Mouse (Mus musculus) intestine, embryonic 14.5 days (tissue): ENCODE data around the gene Luzp2. TPM values are rescaled to one million over a fixed set of nuclear protein-coding genes. Genes with fewer than 3 reads are reported as not detected.
A peak's percentile ranks its signal among the peaks of the same experiment; 100 is the strongest.

Experiments
- ATAC-seq: fragments of 200-750 bp; cut with Nextera tagmentation; replicated peaks from 2 replicates; pipeline ENCODE4 v1.8.0; 2017; ENCODE audit warnings: low read depth, moderate number of reproducible peaks, moderate TSS enrichment, moderate library complexity; ENCODE audit not compliant: low FRiP score, low TSS enrichment
- DNase-seq: peaks from one replicate; pipeline ENCODE4 v3.0.0-alpha.2; 2018; ENCODE audit warnings: low spot score
- H3K27ac ChIP-seq: fragments of 300-500 bp; sonication (generic); 2 replicates; pipeline ENCODE4 v1.5.1; 2014; ENCODE audit warnings: low read depth, mild to moderate bottlenecking, control low read depth
- H3K27me3 ChIP-seq: fragments of 300-500 bp; sonication (generic); replicated peaks from 2 replicates; pipeline ENCODE4 v1.6.1; 2014; ENCODE audit warnings: low read length, control low read depth; ENCODE audit not compliant: control insufficient read depth, insufficient read depth
- H3K36me3 ChIP-seq: fragments of 300-500 bp; sonication (generic); 2 replicates; pipeline ENCODE4 v1.6.1; 2014; ENCODE audit warnings: low read length, control low read depth; ENCODE audit not compliant: control insufficient read depth, insufficient read depth
- H3K4me1 ChIP-seq: fragments of 300-500 bp; sonication (generic); replicated peaks from 2 replicates; pipeline ENCODE4 v1.6.1; 2014; ENCODE audit warnings: low read length, control low read depth, mixed read lengths; ENCODE audit not compliant: control insufficient read depth, insufficient read depth
- H3K4me2 ChIP-seq: fragments of 300-500 bp; sonication (generic); 2 replicates; pipeline ENCODE4 v1.6.1; 2014; ENCODE audit warnings: low read length
- H3K4me3 ChIP-seq: fragments of 300-500 bp; sonication (generic); 2 replicates; pipeline ENCODE4 v1.5.1; 2014; ENCODE audit warnings: low read depth, low read length, control low read depth, mixed read lengths
- H3K9ac ChIP-seq: fragments of 300-500 bp; sonication (generic); 2 replicates; pipeline ENCODE4 v1.6.1; 2014; ENCODE audit warnings: mild to moderate bottlenecking, low read length
- H3K9me3 ChIP-seq: fragments of 300-500 bp; sonication (generic); 2 replicates; pipeline ENCODE4 v1.6.1; 2016; ENCODE audit warnings: low read length, control low read depth; ENCODE audit not compliant: control insufficient read depth
- WGBS: fragments of 180-500 bp; shearing (Covaris S2); extraction: QIAGEN DNeasy Blood & Tissue Kit; methylation state at CpG from one replicate; pipeline ENCODE4 v1.1.7; 2014; 5-methylcytosine and 5-hydroxymethylcytosine counted together
- polyA plus RNA-seq: library from polyadenylated mRNA; unstranded; fragments of >200 nt; fragmentation: Nextera tagmentation; extraction: Ambion mirVana; gene quantifications from 2 replicates; pipeline ENCODE4 v1.2.1, GENCODE M21; 2014

The Luzp2 gene
- 0.43 and 0.78 TPM in 2 replicates for polyA plus RNA-seq

DNA sequence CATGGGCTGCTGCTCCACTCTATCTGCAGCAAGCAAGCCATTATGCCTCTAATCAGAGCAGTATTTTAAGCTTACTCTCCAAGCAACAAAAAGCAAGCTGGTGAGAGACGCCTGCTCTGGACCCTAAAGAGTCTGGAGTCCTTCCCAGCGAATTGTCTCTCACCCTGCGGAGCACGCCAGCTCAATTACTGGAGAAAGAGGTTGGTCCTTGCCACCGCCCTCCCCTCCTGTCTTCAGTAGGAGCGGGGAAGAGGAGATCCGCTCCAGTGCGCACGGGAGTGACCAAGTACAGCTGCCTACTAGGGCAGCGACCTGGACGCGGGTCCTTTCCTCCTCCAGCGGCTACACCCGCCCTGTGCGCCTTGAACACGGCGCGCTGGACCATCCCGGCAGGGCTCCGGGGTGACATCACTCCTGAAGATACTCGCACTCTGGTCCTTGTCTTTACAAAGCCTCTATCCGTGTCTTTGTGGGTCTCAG lies at the start of gene Luzp2:
TSS of gene Luzp2 (plus strand) at position 127 of the 480 bp plus-strand sequence.
- Histone ChIP-seq H3K4me3 (peak within 1 kb of the TSS; percentile 38), H3K4me1 (no peaks in the 10 kb centered on the region), H3K4me2 (peak within 1 kb of the TSS; percentile 66), H3K9ac (peak within 1 kb of the TSS; percentile 20; the same call in 1 of the 2 replicates), H3K9me3 (no peaks in the 10 kb centered on the region), H3K27ac (no peak within 1 kb of the TSS), H3K36me3 (no peaks in the 10 kb centered on the region), H3K27me3 (peaks cover 14% of the 10 kb centered on the region; the same call in 1 of the 2 replicates)
- peak; percentile 74; the same call in 1 of the 2 replicates for ATAC-seq
- under 1% methylated on average over 22 of the region's 22 CpGs for WGBS
- peak; percentile 67 for DNase-seq

DNA sequence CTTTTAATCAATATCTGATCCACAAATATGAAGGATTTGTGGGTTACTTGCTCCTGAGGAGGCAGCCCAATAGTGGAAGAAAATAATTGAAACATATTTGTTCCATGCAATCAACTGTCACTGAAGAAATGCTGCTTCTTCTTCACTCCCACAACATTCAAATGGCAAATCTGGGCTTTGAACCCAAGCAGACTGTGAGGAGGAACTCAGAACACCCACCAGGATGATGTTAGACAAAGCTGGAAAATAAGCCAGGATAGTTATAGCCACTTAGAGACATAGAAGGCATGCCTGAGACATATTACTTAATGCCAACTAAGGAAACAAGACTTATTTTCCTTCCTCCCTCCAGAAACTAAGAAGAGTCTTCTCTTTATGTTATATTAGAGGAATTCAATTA lies 47.8 kb upstream of the Luzp2 start:
- Histone ChIP-seq H3K4me1 (no peaks in the 10 kb centered on the region), H3K4me2 (no peak overlapping the region), H3K27me3 (no peaks in the 10 kb centered on the region), H3K9me3 (no peaks in the 10 kb centered on the region), H3K9ac (no peak overlapping the region), H3K4me3 (no peak overlapping the region), H3K27ac (no peak overlapping the region), H3K36me3 (no peaks in the 10 kb centered on the region)
- DNase-seq, result no peak
- ATAC-seq, result no peak

DNA sequence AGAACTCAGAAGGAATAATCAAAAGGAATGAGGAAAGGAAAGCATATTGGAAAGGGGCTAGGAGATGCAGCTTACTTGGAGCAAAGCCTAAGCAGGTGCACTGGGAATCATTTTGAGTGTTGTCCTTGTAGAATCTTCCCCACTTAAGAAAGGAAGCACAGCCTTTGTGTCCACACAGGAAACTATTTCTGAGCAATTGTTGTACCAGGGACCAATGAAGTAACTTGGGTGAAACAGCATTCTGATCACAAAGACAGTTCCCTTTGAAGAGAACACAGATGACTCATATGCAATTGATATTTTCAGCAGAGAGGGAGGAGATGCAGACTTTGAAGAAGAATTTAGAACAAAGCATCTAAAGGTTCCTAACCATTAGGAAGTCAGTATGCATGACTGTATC lies 16.7 kb upstream of the Luzp2 start:
- no peak overlapping the region for H3K9ac ChIP-seq
- no peak overlapping the region for H3K4me3 ChIP-seq
- no peaks in the 10 kb centered on the region for H3K27me3 ChIP-seq
- no peak overlapping the region for H3K4me2 ChIP-seq
- ATAC-seq, result no peak
- H3K36me3 ChIP-seq, result no peaks in the 10 kb centered on the region
- no peak for DNase-seq
- no peaks in the 10 kb centered on the region for H3K4me1 ChIP-seq
- H3K27ac ChIP-seq, result no peak overlapping the region
- H3K9me3 ChIP-seq, result no peaks in the 10 kb centered on the region

DNA sequence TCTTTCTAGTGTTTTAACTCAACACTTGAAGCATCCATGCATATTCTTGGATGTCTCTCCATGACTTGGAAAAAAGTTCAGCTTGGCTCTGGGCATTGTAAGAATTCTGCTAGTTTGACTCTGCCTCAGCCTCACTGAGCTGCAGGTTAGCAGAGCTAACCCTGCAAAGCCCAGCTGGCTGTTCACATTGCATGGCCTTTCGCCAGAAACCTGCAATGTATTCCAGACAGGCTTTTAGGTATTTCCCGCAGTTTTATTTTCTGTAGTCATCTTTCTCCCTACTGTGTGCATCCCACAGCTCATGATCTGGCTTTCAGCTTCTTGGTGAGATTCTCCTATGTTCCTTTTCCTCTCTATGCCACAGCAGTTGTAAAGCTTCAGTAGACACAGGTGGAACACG lies 6.5 kb upstream of the Luzp2 start:
- WGBS, result 86% methylated on average over 3 of the region's 3 CpGs
- Histone ChIP-seq H3K9me3 (no peaks in the 10 kb centered on the region), H3K27ac (no peak overlapping the region), H3K27me3 (no peaks in the 10 kb centered on the region), H3K9ac (no peak overlapping the region), H3K4me3 (no peak overlapping the region), H3K4me1 (no peaks in the 10 kb centered on the region), H3K4me2 (no peak overlapping the region), H3K36me3 (no peaks in the 10 kb centered on the region)
- DNase-seq (no peak), ATAC-seq (no peak)

DNA sequence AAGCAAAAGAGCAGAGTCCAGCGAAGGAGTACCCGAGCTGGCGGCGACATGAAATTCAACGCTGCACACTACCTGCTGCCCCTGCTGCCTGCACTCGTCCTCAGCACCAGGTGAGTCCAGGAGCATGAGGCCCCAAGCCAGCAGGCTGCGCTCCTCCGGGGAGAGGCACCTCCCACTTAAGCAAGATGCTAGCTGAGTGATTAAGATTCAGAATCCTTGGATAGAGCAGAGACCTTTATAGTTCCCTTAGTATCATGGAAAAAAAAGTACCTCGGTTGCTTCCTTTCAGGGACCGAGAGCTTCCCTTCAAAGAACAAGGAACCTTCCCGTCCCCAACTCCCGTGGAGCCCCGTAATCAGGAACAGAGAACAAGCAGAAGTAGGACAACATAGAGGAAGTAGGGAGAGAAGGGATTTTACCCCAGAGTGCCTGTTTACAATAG lies 634 bp downstream of the Luzp2 start:
- H3K27ac ChIP-seq, result no peak overlapping the region
- ATAC-seq (peak; percentile 47; the same call in 1 of the 2 replicates), DNase-seq (no peak)
- 8% methylated on average over 13 of the region's 13 CpGs for WGBS
- H3K4me2 ChIP-seq, result peak overlapping the region; percentile 66
- no peaks in the 10 kb centered on the region for H3K9me3 ChIP-seq
- H3K9ac ChIP-seq, result peak overlapping the region; percentile 20; the same call in 1 of the 2 replicates
- H3K36me3 ChIP-seq, result no peaks in the 10 kb centered on the region
- peaks cover 14% of the 10 kb centered on the region; the same call in 1 of the 2 replicates for H3K27me3 ChIP-seq
- H3K4me3 ChIP-seq, result peak overlapping the region; percentile 38
- no peaks in the 10 kb centered on the region for H3K4me1 ChIP-seq

DNA sequence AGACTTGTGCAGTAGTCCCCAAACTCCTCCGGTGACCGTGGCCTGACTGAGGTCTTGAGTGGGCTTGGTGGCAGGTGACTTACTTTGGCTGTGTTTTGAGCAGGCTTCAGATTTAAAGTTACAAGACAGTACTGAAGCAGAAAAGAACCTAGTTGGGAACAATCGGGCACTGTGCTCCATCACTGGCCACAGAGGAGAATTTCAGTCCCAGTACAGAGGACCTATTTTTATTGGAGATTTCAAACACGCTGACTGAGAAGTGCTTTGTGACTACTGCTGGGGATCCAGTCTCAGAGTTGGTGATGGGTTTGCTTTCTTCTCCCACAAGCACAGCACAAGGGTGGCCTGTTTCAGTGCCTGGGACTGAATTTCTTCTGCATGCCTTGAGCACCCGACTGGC lies 1.1 kb downstream of the Luzp2 start:
- ATAC-seq (no peak), DNase-seq (no peak)
- H3K27ac ChIP-seq, result no peak overlapping the region
- no peak overlapping the region for H3K9ac ChIP-seq
- peaks cover 14% of the 10 kb centered on the region; the same call in 1 of the 2 replicates for H3K27me3 ChIP-seq
- 64% methylated on average over 5 of the region's 5 CpGs for WGBS
- no peaks in the 10 kb centered on the region for H3K9me3 ChIP-seq
- H3K36me3 ChIP-seq, result no peaks in the 10 kb centered on the region
- no peak overlapping the region for H3K4me3 ChIP-seq
- no peak overlapping the region; the same call in 1 of the 2 replicates for H3K4me2 ChIP-seq
- no peaks in the 10 kb centered on the region for H3K4me1 ChIP-seq

DNA sequence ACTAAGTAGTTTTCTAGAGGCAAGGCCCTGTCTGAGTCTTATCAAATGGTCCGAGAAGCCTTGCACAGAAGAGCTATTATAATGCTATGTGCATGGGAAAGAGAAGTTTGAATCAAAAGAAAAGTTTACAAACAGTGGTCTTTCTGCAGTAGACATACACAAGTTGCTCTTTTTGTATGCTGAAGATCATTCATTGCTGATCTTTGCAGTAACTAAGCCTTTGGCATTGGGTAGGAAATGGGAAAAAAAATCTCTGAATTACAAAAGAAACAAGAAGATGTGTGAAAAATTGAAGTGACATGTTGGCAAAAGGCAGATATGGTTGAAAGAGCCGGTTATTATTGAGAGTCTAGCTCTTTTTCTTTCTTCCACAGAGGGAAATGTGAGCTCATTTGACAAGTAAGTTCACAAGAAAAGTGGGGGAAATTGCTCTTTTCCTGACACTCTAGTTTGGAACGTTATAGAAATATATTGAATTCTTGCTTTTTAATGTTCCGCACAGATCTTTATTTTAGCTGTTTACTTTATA lies 7.6 kb downstream of the Luzp2 start:
- Histone ChIP-seq H3K9me3 (no peaks in the 10 kb centered on the region), H3K4me1 (no peaks in the 10 kb centered on the region), H3K9ac (no peak overlapping the region), H3K36me3 (no peaks in the 10 kb centered on the region), H3K27me3 (no peaks in the 10 kb centered on the region), H3K27ac (no peak overlapping the region), H3K4me2 (no peak overlapping the region), H3K4me3 (no peak overlapping the region)
- no peak for ATAC-seq
- WGBS, result 84% methylated on average over 4 of the region's 4 CpGs
- no peak for DNase-seq

DNA sequence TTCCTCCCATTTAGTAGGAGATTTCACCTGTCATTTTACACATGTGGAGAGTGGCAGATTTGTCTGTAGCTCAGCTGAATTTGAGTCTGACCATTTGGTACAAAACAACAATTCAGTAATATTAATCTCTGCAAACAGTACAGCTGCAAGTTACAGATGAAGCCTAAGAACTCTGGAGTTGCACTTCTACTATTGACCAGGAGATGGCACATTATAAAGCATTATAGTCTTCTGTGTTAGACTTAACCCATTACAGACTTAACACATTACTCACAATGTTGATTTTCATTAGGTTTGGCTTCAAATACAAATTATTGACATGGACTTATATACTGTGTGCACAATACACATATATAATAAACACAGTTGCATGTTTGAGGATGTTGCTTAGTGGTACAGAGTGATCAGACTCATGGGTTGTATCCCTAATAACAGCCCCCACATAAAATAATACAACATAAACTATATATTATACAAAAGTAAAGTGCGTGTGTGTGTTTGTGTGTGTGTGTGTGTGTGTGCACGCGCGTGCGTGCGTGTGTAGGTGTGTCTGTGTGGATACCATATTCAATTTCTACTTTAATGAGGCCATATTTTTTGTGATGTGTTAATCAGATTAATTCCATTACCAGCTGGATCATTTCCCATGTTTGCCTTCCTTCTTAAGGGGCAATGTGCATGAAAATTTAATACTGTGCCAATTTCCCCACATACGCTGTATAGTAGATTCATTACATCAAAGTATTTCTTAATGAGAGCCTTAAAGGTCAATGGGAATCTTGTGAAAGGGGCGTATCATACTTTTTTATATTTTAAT lies 10.8 kb downstream of the Luzp2 start:
- DNase-seq (no peak), ATAC-seq (no peak)
- Histone ChIP-seq H3K9me3 (no peaks in the 10 kb centered on the region), H3K27ac (no peak overlapping the region), H3K4me1 (no peaks in the 10 kb centered on the region), H3K4me2 (no peak overlapping the region), H3K36me3 (no peaks in the 10 kb centered on the region), H3K9ac (no peak overlapping the region), H3K27me3 (no peaks in the 10 kb centered on the region), H3K4me3 (no peak overlapping the region)
- 87% methylated on average over 8 of the region's 8 CpGs for WGBS
